Mouse (Mus musculus) forebrain, embryonic 12.5 days (tissue): ENCODE results near the gene Atf7ip. TPM values are rescaled to one million over a fixed set of nuclear protein-coding genes. Genes with fewer than 3 reads are reported as not detected.
A peak's percentile ranks its signal among the peaks of the same experiment; 100 is the strongest.
"Not testable (repeated sequence)": the region's sequence is repeated elsewhere in the genome, so short reads cannot be mapped to it uniquely, and the experiment has no call there.

Experiments
- ATAC-seq: fragments of 200-750 bp; cut with Nextera tagmentation; 2 replicates; pipeline ENCODE4 v1.8.0; 2017; ENCODE audit warnings: moderate TSS enrichment; ENCODE audit not compliant: low FRiP score
- H3K27ac ChIP-seq: fragments of 300-500 bp; sonication (generic); 2 replicates; pipeline ENCODE4 v1.5.1; 2016; ENCODE audit warnings: mild to moderate bottlenecking
- H3K27me3 ChIP-seq: fragments of 300-500 bp; sonication (generic); 2 replicates; pipeline ENCODE4 v1.6.1; 2016; ENCODE audit warnings: mild to moderate bottlenecking
- H3K36me3 ChIP-seq: fragments of 300-500 bp; sonication (generic); replicated peaks from 2 replicates; pipeline ENCODE4 v1.6.1; 2016; ENCODE audit warnings: mild to moderate bottlenecking
- H3K4me1 ChIP-seq: fragments of 300-500 bp; sonication (generic); 2 replicates; pipeline ENCODE4 v1.6.1; 2016
- H3K4me2 ChIP-seq: fragments of 300-500 bp; sonication (generic); 2 replicates; pipeline ENCODE4 v1.6.1; 2016; ENCODE audit warnings: mild to moderate bottlenecking, moderate library complexity
- H3K4me3 ChIP-seq: fragments of 300-500 bp; sonication (generic); replicated peaks from 2 replicates; pipeline ENCODE4 v1.5.1; 2016; ENCODE audit warnings: mild to moderate bottlenecking
- H3K9ac ChIP-seq: fragments of 300-500 bp; sonication (generic); 2 replicates; pipeline ENCODE4 v1.6.1; 2016; ENCODE audit warnings: mild to moderate bottlenecking
- H3K9me3 ChIP-seq: fragments of 300-500 bp; sonication (generic); 2 replicates; pipeline ENCODE4 v1.6.1; 2016
- WGBS: fragments of 180-500 bp; shearing (Covaris S2); methylation state at CpG from one replicate; pipeline ENCODE4 v1.1.7; 2016; 5-methylcytosine and 5-hydroxymethylcytosine counted together
- polyA plus RNA-seq: library from polyadenylated mRNA; unstranded; fragments of >200 nt; fragmentation: Nextera tagmentation; extraction: Ambion mirVana; gene quantifications from 2 replicates; pipeline ENCODE4 v1.2.1, GENCODE M21; 2016

Gene Atf7ip
- 63.2 and 72.4 TPM in 2 replicates for polyA plus RNA-seq

- ATAC-seq, H3K27me3 ChIP-seq, H3K4me2 ChIP-seq, H3K9me3 ChIP-seq, H3K4me1 ChIP-seq, H3K36me3 ChIP-seq, H3K27ac ChIP-seq, H3K4me3 ChIP-seq, H3K9ac ChIP-seq: not testable (repeated sequence)
- 81% methylated on average over 3 of the region's 3 CpGs for WGBS
These were observed at the start of gene Atf7ip for GRCm38 (mm10) chr6:136505867-136506266. Gene Atf7ip (plus strand): TSS chr6:136506167.

GRCm38 (mm10) chr6:136456302-136456701, 49.7 kb upstream of the Atf7ip start:
- 98% methylated on average over 1 of the region's 1 CpGs for WGBS
- H3K4me3 ChIP-seq = no peak overlapping the region
- H3K4me1 ChIP-seq = no peaks in the 10 kb centered on the region
- no peaks in the 10 kb centered on the region for H3K27me3 ChIP-seq
- no peak overlapping the region for H3K27ac ChIP-seq
- no peak overlapping the region for H3K4me2 ChIP-seq
- H3K36me3 ChIP-seq = no peaks in the 10 kb centered on the region
- H3K9me3 ChIP-seq = no peaks in the 10 kb centered on the region
- ATAC-seq = no peak
- no peak overlapping the region for H3K9ac ChIP-seq

GRCm38 (mm10) chr6:136459156-136459555, 46.8 kb upstream of the Atf7ip start:
- H3K4me2 ChIP-seq = no peak overlapping the region
- peaks cover 3% of the 10 kb centered on the region; the same call in 1 of the 2 replicates for H3K4me1 ChIP-seq
- H3K36me3 ChIP-seq = no peaks in the 10 kb centered on the region
- ATAC-seq = no peak
- no peaks in the 10 kb centered on the region for H3K9me3 ChIP-seq
- no peak overlapping the region for H3K27ac ChIP-seq
- H3K9ac ChIP-seq = no peak overlapping the region
- H3K27me3 ChIP-seq = no peaks in the 10 kb centered on the region
- WGBS = 93% methylated on average over 7 of the region's 7 CpGs
- H3K4me3 ChIP-seq = no peak overlapping the region

GRCm38 (mm10) chr6:136463491-136463890, 42.5 kb upstream of the Atf7ip start:
- 40% methylated on average over 9 of the region's 9 CpGs for WGBS
- no peaks in the 10 kb centered on the region for H3K9me3 ChIP-seq
- H3K27me3 ChIP-seq = no peaks in the 10 kb centered on the region
- ATAC-seq = no peak
- H3K9ac ChIP-seq = no peak overlapping the region
- H3K36me3 ChIP-seq = no peaks in the 10 kb centered on the region
- no peak overlapping the region for H3K4me2 ChIP-seq
- peaks cover 14% of the 10 kb centered on the region for H3K4me1 ChIP-seq
- H3K4me3 ChIP-seq = no peak overlapping the region
- no peak overlapping the region for H3K27ac ChIP-seq

GRCm38 (mm10) chr6:136464121-136464621, 41.8 kb upstream of the Atf7ip start:
- ATAC-seq = no peak
- 66% methylated on average over 12 of the region's 12 CpGs for WGBS
- H3K9ac ChIP-seq = no peak overlapping the region

DNA sequence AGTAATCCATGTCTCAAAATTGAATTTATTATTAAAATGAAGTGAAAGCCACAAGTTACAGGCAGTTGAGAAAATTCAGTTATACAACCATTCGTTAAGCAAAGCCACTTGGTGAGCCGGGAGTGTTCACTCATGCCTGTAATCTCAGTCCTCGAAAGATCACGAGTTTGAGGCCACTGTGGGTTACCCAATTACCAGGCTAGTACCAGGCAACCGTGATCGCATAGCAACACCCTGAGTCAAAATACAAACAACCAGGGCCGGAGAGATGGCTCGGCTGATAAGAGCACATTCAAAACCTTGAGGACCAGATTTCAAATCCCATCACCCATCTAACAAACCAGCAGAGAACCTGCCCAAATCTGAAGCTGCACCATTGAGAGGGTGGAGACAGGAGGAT, 40.9 kb upstream of the Atf7ip start:
- 72% methylated on average over 8 of the region's 8 CpGs for WGBS
- Histone ChIP-seq H3K4me3 (no peak overlapping the region), H3K9me3 (no peaks in the 10 kb centered on the region), H3K27ac (0 out of 2 replicates have a peak overlapping the region, but pooled peaks have one; percentile 31), H3K36me3 (no peaks in the 10 kb centered on the region), H3K9ac (no peak overlapping the region), H3K4me1 (peaks cover 25% of the 10 kb centered on the region), H3K27me3 (no peaks in the 10 kb centered on the region), H3K4me2 (no peak overlapping the region)
- ATAC-seq = no peak

More at GRCm38 (mm10) chr6:136464121-136464621, 41.8 kb upstream of the Atf7ip start:
- H3K4me1 ChIP-seq = peaks cover 18% of the 10 kb centered on the region
- H3K4me2 ChIP-seq = no peak overlapping the region
- no peak overlapping the region for H3K4me3 ChIP-seq
- no peaks in the 10 kb centered on the region for H3K27me3 ChIP-seq
- no peak overlapping the region; the same call in 1 of the 2 replicates for H3K27ac ChIP-seq
- H3K36me3 ChIP-seq = no peaks in the 10 kb centered on the region
- H3K9me3 ChIP-seq = no peaks in the 10 kb centered on the region

DNA sequence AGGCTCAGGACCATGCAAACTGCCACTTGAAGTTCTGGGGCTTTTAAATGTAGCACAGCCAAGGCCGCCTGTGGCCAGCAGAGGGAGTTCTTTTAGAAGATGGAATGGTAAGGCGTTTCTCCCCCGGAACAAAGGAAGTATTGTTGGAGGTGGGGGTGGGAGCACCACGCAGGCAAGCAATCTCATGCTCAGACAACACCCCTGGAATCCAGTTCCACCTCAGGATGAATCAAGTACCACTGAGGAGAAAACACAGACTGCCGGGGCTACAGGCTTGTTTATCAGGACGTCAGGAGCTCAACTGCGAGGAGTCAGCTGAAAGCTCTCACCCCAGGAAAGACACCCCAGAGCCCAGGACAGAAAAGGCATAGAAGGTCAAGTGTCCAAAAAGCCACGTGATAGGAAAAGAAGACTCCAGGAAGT, 40.0 kb upstream of the Atf7ip start:
- H3K4me3 ChIP-seq = no peak overlapping the region
- H3K4me1 ChIP-seq = peaks cover 35% of the 10 kb centered on the region
- no peak overlapping the region for H3K9ac ChIP-seq
- 24% methylated on average over 8 of the region's 8 CpGs for WGBS
- ATAC-seq = no peak
- no peaks in the 10 kb centered on the region for H3K27me3 ChIP-seq
- H3K27ac ChIP-seq = peak overlapping the region; percentile 69; the same call in 1 of the 2 replicates
- no peak overlapping the region for H3K4me2 ChIP-seq
- H3K9me3 ChIP-seq = no peaks in the 10 kb centered on the region
- H3K36me3 ChIP-seq = no peaks in the 10 kb centered on the region

GRCm38 (mm10) chr6:136466956-136467750, 38.8 kb upstream of the Atf7ip start:
- no peaks in the 10 kb centered on the region for H3K9me3 ChIP-seq
- 56% methylated on average over 14 of the region's 14 CpGs for WGBS
- H3K4me2 ChIP-seq = no peak overlapping the region
- H3K4me1 ChIP-seq = peaks cover 44% of the 10 kb centered on the region
- no peak overlapping the region for H3K4me3 ChIP-seq
- no peak for ATAC-seq
- H3K27me3 ChIP-seq = no peaks in the 10 kb centered on the region
- no peak overlapping the region for H3K9ac ChIP-seq
- H3K27ac ChIP-seq = peak overlapping the region; percentile 99
- no peaks in the 10 kb centered on the region for H3K36me3 ChIP-seq

GRCm38 (mm10) chr6:136467837-136468236, 38.1 kb upstream of the Atf7ip start:
- Histone ChIP-seq H3K9me3 (no peaks in the 10 kb centered on the region), H3K27me3 (no peaks in the 10 kb centered on the region), H3K9ac (no peak overlapping the region), H3K4me1 (peaks cover 49% of the 10 kb centered on the region), H3K4me2 (no peak overlapping the region), H3K4me3 (no peak overlapping the region), H3K36me3 (no peaks in the 10 kb centered on the region), H3K27ac (peak overlapping the region; percentile 99)
- ATAC-seq = no peak
- 55% methylated on average over 5 of the region's 5 CpGs for WGBS

DNA sequence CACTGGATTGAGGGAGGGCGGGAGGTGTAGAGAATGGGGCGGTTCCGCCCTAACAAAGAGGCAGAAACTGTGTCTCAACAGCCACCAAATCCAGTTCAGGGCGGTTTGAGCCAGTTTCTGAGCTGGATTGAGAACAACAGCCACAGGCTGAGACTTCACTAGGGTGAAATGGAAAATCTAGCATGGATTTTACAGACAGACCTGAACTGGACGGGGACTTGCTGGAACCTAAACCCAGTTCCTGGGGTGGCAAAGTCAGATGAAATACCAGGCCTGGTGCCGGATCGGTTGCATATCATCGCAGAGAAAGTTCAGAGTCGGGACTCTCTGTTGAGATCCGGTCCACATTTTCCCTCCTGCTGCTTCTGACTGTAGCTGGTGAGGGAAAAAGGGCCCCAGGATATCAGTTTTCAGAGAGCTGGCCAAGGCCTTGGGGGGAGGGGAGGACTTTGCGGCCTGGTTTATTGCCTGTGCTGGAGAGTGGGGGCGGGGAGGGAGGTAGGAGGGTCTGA, 37.5 kb upstream of the Atf7ip start:
- peak overlapping the region; percentile 99 for H3K27ac ChIP-seq
- no peaks in the 10 kb centered on the region for H3K27me3 ChIP-seq
- H3K4me2 ChIP-seq = no peak overlapping the region
- H3K36me3 ChIP-seq = no peaks in the 10 kb centered on the region
- no peak overlapping the region for H3K4me3 ChIP-seq
- H3K4me1 ChIP-seq = peaks cover 47% of the 10 kb centered on the region
- H3K9ac ChIP-seq = no peak overlapping the region
- ATAC-seq = peak; percentile 80
- 5% methylated on average over 12 of the region's 12 CpGs for WGBS
- H3K9me3 ChIP-seq = no peaks in the 10 kb centered on the region

DNA sequence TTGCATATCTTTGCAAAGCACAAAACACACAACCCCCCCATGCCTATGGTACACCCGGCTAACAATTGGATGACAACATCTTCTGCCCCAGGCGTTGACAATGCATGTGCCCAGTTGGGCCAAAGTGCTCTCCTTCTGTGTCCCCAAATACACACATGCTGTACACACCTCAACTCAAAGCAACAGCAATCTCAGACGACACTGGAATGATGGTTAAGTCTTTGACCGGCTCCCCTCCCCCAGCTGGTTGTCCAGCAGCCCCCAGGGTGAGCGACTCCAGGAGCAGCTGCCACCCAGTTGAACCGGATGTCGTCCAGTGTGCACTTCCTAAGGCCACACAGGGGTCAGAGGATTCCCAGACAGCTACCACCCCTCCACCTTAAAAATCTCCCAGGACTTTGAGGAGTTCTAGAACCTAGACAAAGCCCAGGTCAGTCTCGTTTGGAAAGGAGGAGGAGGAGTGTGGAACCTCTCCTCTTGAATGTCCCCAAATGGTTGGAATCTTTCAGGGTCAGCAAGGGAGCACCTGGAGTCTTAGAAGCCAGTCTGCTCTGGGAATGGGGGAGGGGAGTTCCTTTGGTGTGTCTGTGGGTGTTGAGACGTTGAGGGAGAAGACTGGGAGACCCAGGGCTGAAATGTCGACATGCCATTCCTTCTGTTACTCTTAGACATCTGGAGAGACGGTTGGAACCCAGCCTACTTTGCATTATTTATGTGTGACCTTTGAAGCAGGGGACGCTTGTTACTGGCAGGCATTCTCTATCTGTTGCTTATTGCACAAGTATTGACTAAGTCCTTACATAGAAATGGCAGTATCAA, 36.8 kb upstream of the Atf7ip start:
- Histone ChIP-seq H3K4me2 (no peak overlapping the region), H3K27me3 (no peaks in the 10 kb centered on the region), H3K36me3 (no peaks in the 10 kb centered on the region), H3K9ac (no peak overlapping the region), H3K9me3 (no peaks in the 10 kb centered on the region), H3K27ac (peak overlapping the region; percentile 99), H3K4me1 (peaks cover 46% of the 10 kb centered on the region), H3K4me3 (no peak overlapping the region)
- 27% methylated on average over 12 of the region's 12 CpGs for WGBS
- no peak for ATAC-seq

- ATAC-seq = no peak
- Histone ChIP-seq H3K4me2 (no peak overlapping the region), H3K36me3 (no peaks in the 10 kb centered on the region), H3K27ac (peak overlapping the region; percentile 99), H3K27me3 (no peaks in the 10 kb centered on the region), H3K4me1 (peaks cover 47% of the 10 kb centered on the region), H3K9me3 (no peaks in the 10 kb centered on the region), H3K9ac (no peak overlapping the region), H3K4me3 (no peak overlapping the region)
- 64% methylated on average over 9 of the region's 9 CpGs for WGBS
These were observed 36.2 kb upstream of the Atf7ip start for GRCm38 (mm10) chr6:136469807-136470206.
